Mouse (Mus musculus): Measurements from ENCODE around the gene Mtmr12.

DNA sequence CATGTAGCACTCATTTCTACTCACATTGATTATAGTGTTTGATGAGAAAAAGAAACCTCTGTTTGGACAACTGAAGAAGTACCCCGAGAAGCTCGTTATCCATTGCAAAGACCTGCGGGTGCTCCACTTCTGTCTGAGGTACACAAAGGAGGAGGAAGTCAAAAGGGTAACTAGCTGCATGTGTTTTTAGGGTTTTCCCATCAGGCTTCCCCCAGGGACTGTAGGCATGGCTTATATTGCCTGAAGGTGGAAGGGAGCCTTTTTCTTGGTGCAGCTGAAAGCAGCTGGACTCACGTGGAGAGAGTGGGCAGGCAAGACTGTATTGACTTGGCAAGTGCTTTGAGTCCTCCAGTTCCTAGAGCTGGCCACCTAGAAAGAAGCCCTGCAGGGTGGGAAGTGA lies 31.2 kb downstream of the Mtmr12 start:
- no peak for TF ChIP-seq CTCF (IDR thresholded peaks at IDR 0.05; ENCODE audit: control insufficient read depth, insufficient read depth, insufficient replicate concordance, low read depth, low read length)
- no peak for TF ChIP-seq POLR2A (IDR thresholded peaks at IDR 0.05; ENCODE audit: control insufficient read depth, low read depth, low read length)
